Mouse (Mus musculus): ENCODE measurements around the gene Narfl. TPM values are rescaled to one million over a fixed set of nuclear protein-coding genes. Genes with fewer than 3 reads are reported as not detected.

Gene Narfl
- polyA plus RNA-seq, 2 experiments from 2014 or later = 21.4 to 29.8 TPM

DNA sequence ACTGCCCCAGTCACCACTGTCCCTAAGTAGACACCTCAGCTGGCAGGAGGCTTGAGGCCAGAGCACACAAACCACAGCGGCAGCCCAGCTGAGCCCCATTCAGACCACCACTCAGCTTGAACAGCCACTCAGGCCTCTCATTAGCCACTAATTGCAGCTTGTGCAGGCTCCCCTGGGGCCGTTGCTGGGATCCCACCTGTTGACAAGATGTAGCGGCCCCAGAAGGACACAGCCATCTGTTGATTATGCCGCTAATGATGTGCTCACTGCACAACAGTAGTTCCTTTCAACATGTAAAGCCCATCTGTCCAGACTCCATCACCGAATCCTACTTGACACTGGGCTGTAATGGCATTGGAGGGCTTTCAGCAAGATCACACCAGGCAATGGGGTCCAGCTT is 7.7 kb upstream of the Narfl start:
- no peak for ATAC-seq

DNA sequence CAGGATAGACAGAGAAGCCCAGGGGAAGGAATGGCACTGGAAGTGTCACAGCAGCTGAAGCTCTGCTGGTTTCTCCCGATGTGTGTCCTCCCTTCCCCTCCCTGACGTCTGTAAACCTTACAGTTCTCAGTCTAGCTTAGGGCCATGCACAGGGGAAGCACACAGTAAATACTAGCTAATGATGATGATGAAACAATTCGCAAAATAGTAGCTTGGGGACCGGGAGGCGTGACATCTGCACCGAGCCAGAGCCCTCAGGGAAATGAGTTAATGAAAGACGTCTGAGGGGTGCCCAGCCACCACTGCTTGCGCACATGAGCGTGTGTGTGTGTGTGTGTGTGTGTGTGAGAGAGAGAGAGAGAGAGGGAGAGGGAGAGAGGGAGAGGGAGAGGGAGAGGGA is 4.2 kb upstream of the Narfl start:
- no peak for ATAC-seq

DNA sequence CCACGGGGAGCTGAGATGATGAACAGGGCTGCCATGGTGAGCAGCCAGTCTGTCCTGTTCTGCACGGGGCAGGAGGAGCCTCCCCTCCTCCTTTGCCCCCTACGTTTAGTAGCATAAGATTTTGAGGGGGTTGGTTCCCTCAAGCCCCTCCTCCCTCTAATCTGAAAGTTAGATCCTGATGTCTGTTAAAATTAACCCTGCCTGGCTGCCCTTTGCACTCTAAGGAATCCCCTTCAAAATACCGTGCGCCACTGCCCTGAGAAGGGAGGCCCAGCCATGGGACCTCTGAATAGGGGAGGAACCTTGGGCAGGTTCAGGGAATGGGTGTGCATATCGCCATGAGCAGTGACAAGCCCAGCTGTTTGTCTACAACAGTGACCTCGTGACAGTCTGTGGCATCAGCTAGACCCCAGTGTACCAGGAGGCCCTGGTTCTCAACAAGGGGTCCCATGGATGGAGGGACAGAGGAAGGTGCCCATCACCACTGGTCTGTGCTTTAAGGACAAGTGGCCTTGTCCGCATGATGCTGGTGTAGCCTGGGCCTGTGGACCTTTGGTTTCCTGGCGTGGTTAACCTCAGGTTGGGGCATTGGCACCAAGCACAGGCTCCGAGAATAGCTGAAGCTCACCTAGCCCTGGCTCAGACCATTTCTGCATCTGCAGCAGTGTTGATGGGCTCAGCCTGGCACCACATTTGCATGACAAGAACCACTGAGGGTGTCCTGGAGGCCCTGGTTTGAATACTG is 1.9 kb downstream of the Narfl start:
- no peak for ATAC-seq

DNA sequence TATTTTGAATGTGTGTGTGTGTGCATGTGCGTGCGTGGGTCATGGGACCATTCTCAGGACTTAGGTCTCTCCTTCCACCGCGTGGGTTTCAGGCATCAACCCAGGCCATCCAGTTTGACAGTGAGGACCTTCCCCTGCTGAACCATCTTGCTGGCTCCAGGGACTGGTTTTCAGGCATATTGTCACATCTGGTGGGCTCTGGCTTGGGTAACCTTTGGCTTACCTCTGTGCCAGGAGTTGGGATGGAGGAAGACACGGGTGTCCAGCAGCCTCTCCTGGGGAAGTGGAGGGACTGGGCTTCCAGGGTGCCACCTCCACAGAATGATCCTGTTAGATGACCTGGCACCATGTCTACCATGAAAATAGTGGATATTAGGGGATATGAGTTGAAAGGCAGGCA is 4.4 kb downstream of the Narfl start:
- no peak for ATAC-seq

DNA sequence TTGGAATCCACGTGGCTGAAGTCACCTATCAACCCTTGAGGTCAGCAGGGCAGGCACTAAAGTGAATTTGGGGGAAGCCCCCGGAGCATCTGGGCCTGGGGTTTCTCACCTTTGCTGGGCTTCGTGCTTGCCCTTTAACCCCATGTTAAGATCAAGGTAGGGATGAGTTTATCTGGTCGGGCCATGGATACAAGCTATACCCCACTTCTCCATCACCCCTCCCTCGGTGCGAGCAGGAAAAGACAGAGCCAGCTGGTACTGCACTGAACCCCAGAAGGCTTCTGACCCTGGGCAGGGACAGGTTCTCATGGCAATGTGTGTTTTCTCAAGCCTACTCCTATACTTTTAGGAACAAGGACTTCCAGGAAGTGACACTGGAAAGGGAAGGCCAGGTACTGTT is 7.8 kb downstream of the Narfl start:
- no peak for ATAC-seq

DNA sequence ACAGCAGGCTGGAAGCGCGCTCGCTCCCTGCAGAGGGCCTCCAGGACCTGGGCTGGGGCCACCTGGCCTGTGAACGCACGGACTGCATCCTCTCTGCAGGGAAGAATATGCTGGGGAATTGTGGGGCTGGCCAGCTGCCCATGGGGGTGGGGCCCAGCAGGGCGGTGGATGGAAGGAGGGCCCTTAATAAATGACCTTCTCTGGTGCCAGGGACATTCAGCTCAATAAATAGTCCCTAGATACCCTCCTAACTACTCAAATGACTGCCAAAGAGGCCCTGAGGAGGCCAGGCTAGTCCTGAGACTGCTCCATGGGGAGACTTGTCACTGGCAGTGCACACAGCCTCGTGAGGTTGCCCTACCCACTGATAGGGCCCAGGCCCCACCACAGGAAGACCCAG is 9.5 kb downstream of the Narfl start:
- ATAC-seq = no peak

DNA sequence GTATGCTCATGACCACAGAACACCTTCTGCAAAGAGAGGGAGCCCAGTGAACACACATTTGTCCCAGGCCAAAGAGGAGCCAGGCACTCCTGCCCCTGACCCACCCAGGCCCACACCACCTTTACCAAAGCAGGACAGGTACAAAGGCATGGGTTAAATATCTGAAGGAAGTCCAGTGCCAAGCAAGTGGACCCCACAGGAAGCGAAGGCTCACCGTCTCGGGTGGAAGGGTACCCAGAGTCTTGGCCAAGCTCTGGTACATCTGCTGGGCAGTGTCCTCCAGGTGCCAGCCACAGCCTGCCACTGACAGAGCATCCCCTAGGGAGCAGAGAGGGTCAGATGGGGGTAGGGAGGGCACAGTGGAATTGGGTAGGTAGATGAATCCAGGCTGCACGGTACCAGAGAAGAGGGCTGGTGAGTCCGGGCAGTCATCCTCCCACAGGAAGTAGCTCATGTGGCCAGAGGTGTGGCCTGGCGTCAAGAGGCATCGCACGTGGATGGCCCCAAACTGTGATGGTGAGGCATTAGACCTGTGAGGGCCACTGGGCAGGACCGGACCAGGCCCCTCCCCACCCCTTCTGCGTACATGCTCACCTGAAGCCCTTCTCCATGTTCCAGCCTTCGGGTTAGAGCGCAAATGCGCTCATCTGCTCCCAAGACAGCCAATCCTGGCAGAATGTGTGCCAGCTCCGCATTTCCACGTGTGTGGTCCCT is 10.4 kb downstream of the Narfl start:
- no peak for ATAC-seq

DNA sequence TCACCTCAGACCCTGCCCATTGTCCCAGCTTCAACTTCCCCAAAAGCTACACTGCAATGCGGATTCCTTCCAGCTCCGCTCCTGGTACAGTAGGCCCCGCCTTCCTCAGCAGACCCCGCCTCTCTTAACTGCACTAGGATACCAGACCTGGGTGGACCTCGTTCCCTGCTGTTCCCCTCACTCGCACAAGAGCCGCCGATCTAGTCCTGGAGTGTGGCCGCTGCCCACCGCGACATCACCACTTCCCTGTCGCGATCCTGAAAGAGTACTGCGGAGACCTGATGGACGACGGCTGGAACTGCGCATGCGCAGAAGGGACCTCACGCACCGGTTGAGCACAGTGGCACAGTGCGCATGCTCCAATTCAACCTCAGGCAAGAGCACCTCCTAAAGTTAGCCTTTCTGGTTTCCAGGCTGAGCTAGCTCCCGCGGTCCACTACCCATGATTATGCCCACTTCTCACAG is 11.7 kb downstream of the Narfl start, which contains the start of gene Haghl:
TSS of gene Haghl (minus strand) at position 393 of the 465 bp plus-strand sequence.
- ATAC-seq = peak; percentile 90

DNA sequence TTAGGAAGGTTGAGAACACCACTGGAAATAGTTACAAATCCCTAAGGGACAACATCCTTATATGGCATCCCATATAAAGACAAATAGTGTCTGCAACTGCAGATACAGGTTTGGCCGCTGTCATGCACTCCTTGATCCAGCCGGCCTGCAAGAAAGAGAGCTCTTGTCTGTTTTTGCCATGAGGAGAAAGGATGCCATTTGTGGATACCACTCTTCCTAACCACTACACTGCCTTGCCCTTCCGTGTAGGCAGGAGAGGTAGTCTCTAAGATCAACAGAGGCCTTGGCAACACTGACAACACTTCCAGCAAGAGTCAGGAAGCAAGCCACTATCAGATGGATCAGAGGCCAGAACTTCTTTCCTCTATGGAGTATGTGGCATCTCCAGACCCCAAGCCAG is 12.7 kb downstream of the Narfl start, which contains the start of gene Ccdc78:
TSS of gene Ccdc78 (plus strand) at position 301 of the 400 bp plus-strand sequence.
- ATAC-seq = no peak

DNA sequence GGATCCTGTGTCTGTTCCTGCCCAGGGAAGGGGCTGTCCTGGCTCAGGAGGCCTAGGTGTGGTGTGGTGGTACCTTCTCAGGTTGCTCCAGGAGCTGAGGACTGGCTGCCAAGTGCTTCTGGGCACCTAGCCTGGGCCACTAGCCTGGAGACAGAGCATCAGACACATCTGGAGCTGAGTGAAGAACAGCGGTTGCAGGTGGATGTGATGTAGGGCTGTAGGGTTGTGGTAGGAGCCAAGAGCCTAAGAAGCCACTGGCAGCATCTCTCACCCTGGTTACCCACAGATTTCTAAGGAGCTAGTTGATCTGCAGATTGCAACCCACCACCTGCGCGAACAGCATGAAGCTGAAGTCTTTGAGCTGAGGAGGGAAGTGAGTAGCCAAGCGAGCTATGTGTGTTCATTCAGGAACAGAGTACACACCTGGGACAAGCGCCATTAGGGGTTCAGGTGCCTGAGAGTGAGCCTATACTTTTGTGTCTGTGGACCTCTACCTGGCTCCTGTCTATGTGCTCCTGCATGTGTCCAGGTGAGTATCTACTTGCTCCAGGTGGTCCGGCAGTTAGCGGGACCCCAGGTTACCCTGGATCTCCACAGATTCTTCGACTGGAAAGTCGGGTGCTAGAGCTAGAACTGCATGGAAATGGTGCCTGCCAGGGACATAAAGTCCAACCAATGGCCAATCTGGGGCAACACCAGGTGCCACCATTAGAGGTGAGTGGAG is 13.4 kb downstream of the Narfl start:
- no peak for ATAC-seq

DNA sequence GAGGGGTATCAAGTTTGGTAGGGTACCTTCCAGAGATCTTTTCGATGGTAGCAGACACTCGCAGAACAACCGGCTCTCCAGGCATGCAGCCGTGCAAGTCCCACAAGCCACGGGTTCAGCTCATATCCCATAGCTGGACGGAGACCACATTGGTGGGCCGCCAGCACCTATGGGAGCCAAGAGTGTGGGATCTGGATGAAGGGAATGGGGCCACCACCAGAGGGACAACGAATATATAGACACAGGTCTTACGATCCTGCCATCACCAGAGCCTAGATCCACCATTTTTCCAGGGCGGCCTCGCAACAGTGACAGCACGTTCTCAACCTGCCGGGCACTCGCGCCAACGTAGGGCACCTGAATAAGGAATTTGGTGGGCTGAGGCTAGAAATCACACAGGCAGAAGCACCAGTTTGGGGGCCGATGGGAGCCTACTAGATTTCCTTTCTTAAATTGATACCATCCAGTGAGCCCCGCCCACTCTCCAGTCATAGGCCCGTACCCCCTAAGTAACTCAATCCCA is 17.8 kb downstream of the Narfl start:
- ATAC-seq = no peak

DNA sequence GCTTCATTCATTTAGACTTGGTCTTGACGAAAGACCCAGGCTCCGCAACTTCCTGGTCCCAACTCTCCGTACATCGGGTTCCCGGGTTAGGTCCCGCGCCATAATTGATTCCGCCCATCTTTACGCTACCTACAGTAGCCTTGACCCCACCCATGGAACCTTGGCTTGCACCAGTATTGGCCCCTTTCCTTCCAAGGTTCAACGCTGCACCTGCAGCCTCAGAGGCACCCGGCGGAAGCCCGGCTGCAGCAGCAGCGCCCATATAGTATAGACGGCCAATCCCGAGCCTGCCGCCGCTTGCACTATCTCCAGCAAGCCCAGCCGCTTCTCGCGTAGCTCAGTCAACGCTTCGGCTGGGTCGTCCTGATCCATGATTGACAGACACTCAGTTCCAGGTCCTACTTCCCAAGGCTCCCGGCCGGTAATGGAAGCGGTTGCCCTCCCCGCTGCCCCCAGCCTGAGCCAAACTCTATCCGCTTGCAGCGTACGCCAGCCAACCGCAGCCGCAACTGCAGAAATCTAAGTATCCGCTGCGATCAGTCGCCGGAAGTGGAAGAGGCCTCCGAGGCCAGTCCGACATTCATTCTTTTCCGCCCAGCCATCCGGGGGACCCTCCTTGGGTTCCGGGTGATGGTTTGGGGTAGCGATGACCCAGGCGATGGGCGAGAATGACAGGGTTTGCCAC is 18.4 kb downstream of the Narfl start:
- ATAC-seq = peak; percentile 64

DNA sequence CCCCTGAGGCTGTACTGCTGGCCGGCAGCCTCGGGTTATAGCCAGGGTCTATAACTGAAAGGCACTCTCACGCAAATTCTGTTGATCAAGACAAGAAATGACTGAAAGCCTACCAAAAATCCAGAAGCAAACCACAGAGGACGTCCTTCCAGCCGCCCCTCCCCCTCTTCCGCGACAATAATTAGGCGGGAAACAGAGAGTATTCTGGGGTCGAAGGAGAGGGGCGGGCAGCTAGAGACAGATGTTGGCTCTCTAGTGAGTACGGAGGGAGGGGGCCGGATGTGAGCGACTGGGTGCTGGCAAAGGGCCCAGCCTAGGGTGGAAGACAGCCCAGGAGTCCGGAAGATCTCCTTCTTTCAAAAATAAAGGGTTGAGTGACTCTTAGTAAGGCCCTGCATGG is 19.0 kb downstream of the Narfl start, which contains the start of gene Fam173a:
TSS of gene Fam173a (minus strand) at position 287 of the 400 bp plus-strand sequence.
- ATAC-seq = peak; percentile 86

DNA sequence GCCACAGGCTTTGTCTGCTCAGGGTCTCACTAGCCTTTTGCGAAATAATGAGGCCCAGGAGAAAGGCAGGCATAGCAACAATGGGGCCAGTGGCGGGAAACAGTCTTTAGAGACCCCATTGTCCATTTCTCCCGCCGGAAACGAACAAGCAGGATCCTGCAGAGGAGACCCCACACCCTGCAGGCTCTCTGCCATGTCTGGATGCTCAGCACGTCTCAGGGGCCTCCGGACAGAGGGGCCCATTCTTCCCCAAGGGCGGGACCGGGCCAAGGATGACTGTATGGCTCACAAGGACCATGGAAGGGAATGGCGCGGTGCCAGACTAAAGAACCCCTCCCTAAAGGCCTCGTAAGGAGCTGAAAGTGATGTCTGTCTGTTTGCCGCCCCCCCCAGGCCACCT is 20.6 kb downstream of the Narfl start:
- no peak for ATAC-seq

DNA sequence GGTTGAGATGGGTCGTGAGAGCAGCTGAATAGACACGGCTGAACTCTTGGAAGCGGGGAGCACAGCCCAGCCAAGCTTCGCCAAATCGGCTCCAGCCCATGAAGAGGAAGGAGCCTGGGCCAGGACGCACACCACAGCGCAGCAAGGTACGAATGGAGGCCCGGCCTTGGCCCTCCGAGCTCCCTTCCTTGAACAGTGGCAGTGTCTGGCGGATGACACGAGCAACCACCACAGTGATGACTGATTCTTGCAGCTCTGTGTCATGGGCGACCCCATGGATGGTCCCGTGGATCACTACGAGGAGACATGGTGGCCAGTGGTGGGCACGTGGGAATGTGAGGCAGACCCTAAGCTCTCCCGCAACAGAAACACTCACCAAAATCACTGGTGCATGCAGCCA is 21.4 kb downstream of the Narfl start:
- no peak for ATAC-seq

DNA sequence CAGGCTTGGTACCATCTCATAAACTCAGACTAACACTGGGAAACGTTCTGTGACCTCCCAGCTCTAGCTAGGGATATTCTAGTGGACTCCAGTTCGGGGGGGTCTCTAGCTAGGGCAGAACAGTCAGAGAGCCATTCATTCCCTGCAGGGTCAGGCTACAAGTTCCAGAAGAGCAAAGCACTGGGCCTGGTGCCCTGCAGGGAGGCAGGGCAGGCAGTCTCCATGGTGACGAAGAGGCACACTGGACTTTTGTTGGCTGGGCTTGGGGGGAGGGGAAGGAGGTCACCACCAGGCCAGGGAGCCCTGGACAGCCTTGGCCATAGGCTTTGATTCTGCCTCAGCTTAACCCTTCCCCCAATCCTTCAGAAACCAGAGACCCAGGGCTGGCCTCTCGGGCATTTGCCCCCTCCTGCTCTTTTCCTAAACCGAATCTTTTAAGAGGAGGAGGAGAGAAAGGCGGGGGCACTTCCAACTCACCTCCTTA is 22.1 kb downstream of the Narfl start, which contains the start of gene AC134908.4:
TSS of gene AC134908.4 (minus strand) at position 51 of the 484 bp plus-strand sequence.
- ATAC-seq = no peak

DNA sequence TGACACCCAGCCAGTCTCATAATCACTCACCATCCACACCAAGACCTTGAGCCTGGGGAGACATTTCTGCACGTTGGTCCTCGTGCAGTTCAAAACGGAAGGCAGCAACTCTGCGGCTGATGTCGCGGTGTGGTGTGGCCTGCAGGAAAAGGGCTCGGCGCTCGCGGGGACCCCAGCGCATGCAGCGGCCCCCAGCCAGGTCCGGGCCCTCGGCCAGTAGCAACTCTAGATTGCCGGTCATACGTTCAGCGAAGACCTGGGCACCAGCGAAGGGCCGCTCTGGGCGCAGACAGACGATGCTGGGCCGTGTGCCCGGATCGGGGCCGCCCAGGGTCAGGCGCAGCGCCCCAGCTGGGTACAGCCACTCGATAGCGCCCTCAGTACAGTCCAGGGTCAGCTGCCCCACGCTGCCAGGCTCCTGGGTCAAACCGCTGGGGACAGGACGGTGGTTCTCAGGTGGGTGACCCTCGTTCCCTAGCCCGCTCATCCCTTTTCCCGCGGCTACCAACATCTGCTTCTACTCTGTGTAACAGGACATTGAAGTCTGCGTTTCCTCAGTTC is 22.7 kb downstream of the Narfl start:
- no peak for ATAC-seq

DNA sequence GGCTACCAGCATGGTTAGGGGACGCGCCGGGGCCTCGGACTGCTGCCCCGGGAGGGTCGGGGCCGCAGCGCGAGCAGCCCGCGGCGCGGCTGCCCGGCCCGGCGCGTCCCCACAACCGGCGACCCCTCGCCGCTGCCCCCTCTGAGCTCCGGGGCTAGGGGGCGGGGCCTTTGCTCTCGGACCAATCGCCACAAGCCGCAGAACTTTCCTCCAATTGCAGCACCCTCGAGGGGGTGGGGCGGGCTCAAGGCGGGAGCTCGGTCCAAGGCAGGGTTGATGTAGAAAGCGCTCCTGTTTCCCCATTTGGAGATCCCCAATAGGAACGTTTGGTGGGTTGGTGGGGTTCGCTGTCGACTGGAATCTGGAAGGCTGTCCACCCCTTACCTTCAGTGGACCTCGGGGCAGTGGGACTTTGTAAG is 23.4 kb downstream of the Narfl start, which contains the start of gene Metrn:
TSS of gene Metrn (minus strand) at position 186 of the 419 bp plus-strand sequence.
- peak; percentile 60 for ATAC-seq

DNA sequence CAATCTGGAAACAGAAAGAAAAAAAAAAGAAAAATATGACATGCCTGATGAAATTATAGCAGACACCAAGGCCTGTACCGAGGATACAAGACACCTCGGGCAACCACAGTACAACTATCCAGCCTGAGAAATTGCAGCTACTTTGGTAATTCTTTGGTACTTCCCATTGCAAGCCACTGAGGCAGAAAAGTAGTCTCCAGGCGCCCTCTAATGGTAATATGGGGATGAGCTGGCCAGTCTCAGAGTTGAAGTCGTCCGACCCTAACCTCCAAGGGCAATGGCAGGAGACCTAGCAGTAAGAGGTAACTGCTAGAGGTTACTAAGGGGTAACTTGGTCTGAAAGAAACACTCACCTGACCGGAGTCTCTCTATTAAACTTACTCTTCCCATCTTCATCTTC is 27.5 kb downstream of the Narfl start:
- ATAC-seq = peak; percentile 81

DNA sequence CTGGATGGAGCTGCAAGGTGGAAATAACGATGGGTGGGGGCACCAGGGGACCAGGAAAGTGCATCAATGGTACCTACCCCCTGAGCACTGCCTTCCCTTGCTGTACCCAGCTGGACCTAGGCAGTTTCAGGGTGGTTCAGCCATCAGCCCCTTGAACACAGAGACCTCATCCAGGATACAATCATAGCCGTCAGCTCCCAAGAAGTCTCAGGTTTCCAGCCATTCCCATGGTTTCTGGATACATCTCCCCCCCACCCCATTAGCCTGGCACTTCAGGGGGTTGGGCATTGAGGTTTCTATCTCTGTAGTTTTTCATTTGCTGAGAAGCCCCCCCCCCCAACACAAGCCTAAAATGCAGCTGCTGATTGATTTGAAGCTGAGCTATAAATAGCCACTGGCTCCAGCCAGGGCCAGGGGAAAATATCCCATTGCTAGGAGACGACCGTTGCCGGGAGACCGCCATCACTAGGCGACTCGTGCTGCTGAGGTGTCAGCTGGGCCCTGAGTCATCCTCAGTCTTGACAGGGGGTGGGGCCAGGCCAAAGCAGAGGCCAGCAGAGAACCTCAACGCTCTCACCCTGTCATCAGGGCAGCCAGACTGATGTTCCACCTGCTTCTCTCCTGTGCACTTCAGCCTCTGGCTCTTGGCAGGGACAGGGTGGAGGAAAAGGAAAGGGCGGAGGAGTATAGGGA is 29.4 kb downstream of the Narfl start:
- ATAC-seq = no peak

DNA sequence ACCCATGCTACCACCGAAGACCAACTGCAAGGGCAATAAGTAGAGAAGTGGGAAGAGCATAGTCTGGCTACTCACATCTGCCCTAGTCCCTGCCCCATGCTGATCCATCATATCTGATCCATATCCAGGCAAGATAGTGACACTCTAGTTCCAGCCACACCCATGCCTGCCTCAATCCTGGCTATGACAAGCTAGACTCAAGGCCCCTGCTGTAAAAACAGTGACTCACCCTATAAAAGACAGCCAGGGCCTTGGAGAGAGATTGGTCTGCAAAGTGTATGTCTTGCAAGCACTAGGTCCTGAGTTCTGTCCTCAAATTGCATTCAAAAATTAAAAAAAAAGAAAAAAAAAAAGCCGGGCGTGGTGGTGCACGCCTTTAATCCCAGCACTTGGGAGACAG is 32.9 kb downstream of the Narfl start:
- ATAC-seq = no peak
